In the genomic region with DNA sequence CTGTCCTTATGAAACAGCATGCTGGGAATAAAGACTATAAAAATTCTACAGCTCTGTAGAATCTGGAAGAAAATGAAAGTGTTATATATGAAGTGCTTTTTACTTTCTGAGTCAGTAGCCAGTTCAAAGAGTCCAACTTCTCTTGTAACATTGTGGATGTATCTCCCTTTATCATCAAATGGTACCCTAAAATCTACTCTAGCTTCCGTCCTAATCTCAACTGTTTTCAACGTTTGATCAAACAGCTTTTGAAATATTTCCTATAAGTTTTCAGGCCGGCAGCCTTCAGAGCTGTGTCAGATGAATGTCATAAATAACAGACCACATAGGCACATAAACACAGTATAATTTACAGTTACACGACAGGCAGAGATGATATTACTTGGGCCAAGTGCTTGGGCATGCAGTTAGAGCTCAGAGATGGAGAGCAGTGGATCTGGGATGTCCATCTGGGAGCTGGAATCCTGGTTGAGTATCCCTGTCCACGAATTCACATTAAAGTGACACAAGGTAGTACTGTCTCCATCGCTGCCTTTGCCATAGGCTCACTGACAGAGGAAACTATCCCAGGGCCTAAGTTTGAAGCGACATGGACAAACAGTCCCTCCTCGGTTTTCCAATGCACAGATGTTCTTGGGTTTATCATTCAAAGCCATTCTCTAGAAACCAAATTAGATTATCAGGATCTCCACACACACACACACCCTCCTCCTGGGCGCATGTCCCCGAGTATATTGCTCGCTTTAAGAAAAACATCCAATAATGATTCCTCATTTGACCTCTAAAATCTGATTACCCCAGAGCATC, we compare ENCODE assay signal across 10 mouse cellular contexts. TPM values are rescaled to one million over a fixed set of nuclear protein-coding genes. Genes with fewer than 3 reads are reported as not detected.
DNase-seq lines count a peak whose midpoint lies in the region; ATAC-seq and TF ChIP-seq lines count a peak whose summit lies in the region.
"Had no signal": no experiment of that assay in that cellular context is flagged by ENCODE, and none has a peak within 500 bp of the region (broad histone marks: within the 10 kb centered on the region; RNA-seq: fewer than 3 reads in every experiment).

No protein-coding gene starts in this region.

- H3K4me1 ChIP-seq in embryonic facial prominence, embryonic 15.5 days: peaks cover 26% of the 10 kb centered on the region
- H3K4me1 ChIP-seq in midbrain, postnatal 0 days (ENCODE audit: insufficient read depth, low read length): peaks cover 18% of the 10 kb centered on the region

- DNase-seq in layer of hippocampus, adult 2 months (ENCODE audit: low spot score in 2 of 2): no peak
- DNase-seq in layer of hippocampus, adult 8-10 months (ENCODE audit: low spot score in 2 of 2): no peak
- peak; percentile 22 for DNase-seq in induced T-regulatory cell, adult 2 months (ENCODE audit: low read depth)
- DNase-seq in midbrain, postnatal 0 days (ENCODE audit: low spot score): no peak
- DNase-seq in right cerebral cortex, postnatal 14 days: no peak
- DNase-seq in testis, postnatal 14 days (ENCODE audit: low spot score): no peak
- DNase-seq in urinary bladder, postnatal 4 days (ENCODE audit: low spot score in 2 of 2): no peak

- no peaks in the 10 kb centered on the region for H3K27me3 ChIP-seq in embryonic facial prominence, embryonic 15.5 days
- H3K27me3 ChIP-seq in midbrain, postnatal 0 days (ENCODE audit: insufficient read depth, low read length): no peaks in the 10 kb centered on the region
- H3K27me3 ChIP-seq: limb, embryonic 15.5 days; Patski had no signal

- no peak for ATAC-seq in embryonic facial prominence, embryonic 15.5 days (ENCODE audit: insufficient number of reproducible peaks, low FRiP score, low TSS enrichment, low read depth)
- ATAC-seq in midbrain, postnatal 0 days (ENCODE audit: low FRiP score): no peak
- ATAC-seq: Patski had no signal

- peak overlapping the region; percentile 100 for H3K27ac ChIP-seq in layer of hippocampus, adult 2 months
- no peak overlapping the region for H3K27ac ChIP-seq in embryonic facial prominence, embryonic 15.5 days (replicated peaks)
- peak overlapping the region; percentile 100 for H3K27ac ChIP-seq in midbrain, postnatal 0 days (ENCODE audit: low read depth, low read length)

- no peak overlapping the region for H3K9ac ChIP-seq in embryonic facial prominence, embryonic 15.5 days
- peak overlapping the region; percentile 91 for H3K9ac ChIP-seq in midbrain, postnatal 0 days (replicated peaks; ENCODE audit: low read length, poor library complexity, severe bottlenecking)
- H3K9ac ChIP-seq: limb, embryonic 15.5 days had no signal

- no peaks in the 10 kb centered on the region for H3K9me3 ChIP-seq in embryonic facial prominence, embryonic 15.5 days (replicated peaks)
- no peaks in the 10 kb centered on the region for H3K9me3 ChIP-seq in midbrain, postnatal 0 days (ENCODE audit: low read length)
- H3K9me3 ChIP-seq: limb, embryonic 15.5 days had no signal

- WGBS in embryonic facial prominence, embryonic 15.5 days: 67% methylated on average over 11 of the region's 11 CpGs
- 41% methylated on average over 11 of the region's 11 CpGs for WGBS in midbrain, postnatal 0 days

- no peaks in the 10 kb centered on the region for H3K36me3 ChIP-seq in embryonic facial prominence, embryonic 15.5 days
- no peaks in the 10 kb centered on the region for H3K36me3 ChIP-seq in midbrain, postnatal 0 days (ENCODE audit: insufficient read depth, low read length)
- H3K36me3 ChIP-seq: limb, embryonic 15.5 days had no signal

- peak overlapping the region; percentile 92 for H3K4me3 ChIP-seq in layer of hippocampus, adult 2 months
- H3K4me3 ChIP-seq in embryonic facial prominence, embryonic 15.5 days (replicated peaks): no peak overlapping the region; the same call in 1 of the 2 replicates
- H3K4me3 ChIP-seq in midbrain, postnatal 0 days (ENCODE audit: low read depth, low read length): peak overlapping the region; percentile 74

- TF ChIP-seq CTCF in layer of hippocampus, adult 2 months (conservative IDR thresholded peaks at IDR 0.05): no peak
- no peak for TF ChIP-seq CTCF in midbrain, postnatal 0 days (IDR thresholded peaks at IDR 0.05)

- H3K4me2 ChIP-seq in embryonic facial prominence, embryonic 15.5 days (replicated peaks): peak overlapping the region; percentile 62; the same call in 1 of the 2 replicates
- H3K4me2 ChIP-seq in midbrain, postnatal 0 days (ENCODE audit: low read depth, low read length, poor library complexity, severe bottlenecking): peak overlapping the region; percentile 86

RNA-seq across cellular contexts. Expression of gene Klf7, which starts 4.4 kb away (rescaled TPM):
- total RNA-seq in layer of hippocampus, adult 2 months (2021): 10 to 100 TPM; 30.1 to 31.9 TPM
- 10 to 100 TPM; 28.0 to 43.8 (median 32.3) TPM for total RNA-seq in layer of hippocampus, adult 8-10 months (2022)
- polyA plus RNA-seq in embryonic facial prominence, embryonic 15.5 days (2015; fragmentation: Nextera tagmentation; extraction: Ambion mirVana): 27.0 and 28.4 TPM in 2 replicates
- 59.9 and 71.8 TPM in 2 replicates for total RNA-seq in midbrain, postnatal 0 days (2014; rRNA removed)
- polyA plus RNA-seq in midbrain, postnatal 0 days (2015; fragmentation: Nextera tagmentation; extraction: Ambion mirVana): 117 and 138 TPM in 2 replicates
